Mouse (Mus musculus): ENCODE results near the gene Wdr93. TPM values are rescaled to one million over a fixed set of nuclear protein-coding genes. Genes with fewer than 3 reads are reported as not detected.

The Wdr93 gene
- polyA plus RNA-seq, 1 experiment from 2014 or later: 0.32 TPM

DNA sequence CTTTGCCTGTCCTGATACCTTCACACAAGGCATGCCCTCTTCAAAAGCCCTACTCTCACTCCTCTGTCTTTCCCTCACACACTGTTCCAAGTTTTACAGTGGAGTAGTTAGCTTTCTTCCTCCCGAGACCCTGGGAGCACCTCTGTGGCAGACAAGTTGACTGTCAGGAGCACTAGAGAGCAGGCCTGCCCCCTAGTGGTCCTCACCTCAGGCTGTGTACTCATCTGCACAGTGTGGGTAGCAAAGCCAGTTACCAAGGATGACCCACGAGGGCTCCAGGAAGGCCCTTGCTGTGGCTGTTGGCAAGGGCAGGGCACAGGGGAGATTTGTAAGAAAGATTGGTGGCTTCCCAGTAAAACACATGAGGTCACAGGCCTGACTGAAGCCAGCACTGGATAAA is 15.9 kb upstream of the Wdr93 start:
- Histone ChIP-seq H3K4me1 (ENCODE audit: control insufficient read depth, insufficient read depth, low read length) (no peaks in the 10 kb centered on the region), H3K27me3 (ENCODE audit: control insufficient read depth, insufficient read depth, low read length) (peaks cover 10% of the 10 kb centered on the region), H3K36me3 (ENCODE audit: control insufficient read depth, insufficient read depth, low read length) (no peaks in the 10 kb centered on the region), H3K9ac (ENCODE audit: low read depth, low read length) (no peak overlapping the region), H3K9me3 (ENCODE audit: control insufficient read depth, low read length) (no peaks in the 10 kb centered on the region), H3K4me2 (replicated peaks; ENCODE audit: low read depth, low read length) (no peak overlapping the region), H3K27ac (ENCODE audit: low read depth, low read length) (no peak overlapping the region), H3K4me3 (ENCODE audit: low read length) (no peak overlapping the region)
- 9% methylated on average over 2 of the region's 2 CpGs for WGBS
- ATAC-seq (ENCODE audit: low FRiP score, low TSS enrichment): 0 out of 2 replicates have a peak, but pooled peaks have one; percentile 47

GRCm38 (mm10) chr7:79728219-79728618 is 14.7 kb upstream of the Wdr93 start:
- WGBS: 32% methylated on average over 6 of the region's 6 CpGs
- H3K36me3 ChIP-seq (ENCODE audit: control insufficient read depth, insufficient read depth, low read length): no peaks in the 10 kb centered on the region
- H3K9me3 ChIP-seq (ENCODE audit: control insufficient read depth, low read length): no peaks in the 10 kb centered on the region
- H3K9ac ChIP-seq (ENCODE audit: low read depth, low read length): no peak overlapping the region
- H3K27me3 ChIP-seq (ENCODE audit: control insufficient read depth, insufficient read depth, low read length): peaks cover 3% of the 10 kb centered on the region
- no peaks in the 10 kb centered on the region for H3K4me1 ChIP-seq (ENCODE audit: control insufficient read depth, insufficient read depth, low read length)
- peak; percentile 58; the same call in 1 of the 2 replicates for ATAC-seq (ENCODE audit: low FRiP score, low TSS enrichment)
- no peak overlapping the region for H3K4me3 ChIP-seq (ENCODE audit: low read length)
- H3K27ac ChIP-seq (ENCODE audit: low read depth, low read length): no peak overlapping the region
- H3K4me2 ChIP-seq (replicated peaks; ENCODE audit: low read depth, low read length): no peak overlapping the region

- H3K9me3 ChIP-seq (ENCODE audit: control insufficient read depth, low read length): no peaks in the 10 kb centered on the region
- 0 out of 2 replicates have a peak, but pooled peaks have one; percentile 28 for ATAC-seq (ENCODE audit: low FRiP score, low TSS enrichment)
- H3K27ac ChIP-seq (ENCODE audit: low read depth, low read length): no peak overlapping the region
- H3K27me3 ChIP-seq (ENCODE audit: control insufficient read depth, insufficient read depth, low read length): no peaks in the 10 kb centered on the region
- no peak overlapping the region for H3K4me2 ChIP-seq (replicated peaks; ENCODE audit: low read depth, low read length)
- H3K4me3 ChIP-seq (ENCODE audit: low read length): no peak overlapping the region
- no peaks in the 10 kb centered on the region for H3K36me3 ChIP-seq (ENCODE audit: control insufficient read depth, insufficient read depth, low read length)
- 6% methylated on average over 8 of the region's 8 CpGs for WGBS
- H3K9ac ChIP-seq (ENCODE audit: low read depth, low read length): no peak overlapping the region
- H3K4me1 ChIP-seq (ENCODE audit: control insufficient read depth, insufficient read depth, low read length): no peaks in the 10 kb centered on the region
Measured at GRCm38 (mm10) chr7:79729169-79729568, 13.8 kb upstream of the Wdr93 start.

DNA sequence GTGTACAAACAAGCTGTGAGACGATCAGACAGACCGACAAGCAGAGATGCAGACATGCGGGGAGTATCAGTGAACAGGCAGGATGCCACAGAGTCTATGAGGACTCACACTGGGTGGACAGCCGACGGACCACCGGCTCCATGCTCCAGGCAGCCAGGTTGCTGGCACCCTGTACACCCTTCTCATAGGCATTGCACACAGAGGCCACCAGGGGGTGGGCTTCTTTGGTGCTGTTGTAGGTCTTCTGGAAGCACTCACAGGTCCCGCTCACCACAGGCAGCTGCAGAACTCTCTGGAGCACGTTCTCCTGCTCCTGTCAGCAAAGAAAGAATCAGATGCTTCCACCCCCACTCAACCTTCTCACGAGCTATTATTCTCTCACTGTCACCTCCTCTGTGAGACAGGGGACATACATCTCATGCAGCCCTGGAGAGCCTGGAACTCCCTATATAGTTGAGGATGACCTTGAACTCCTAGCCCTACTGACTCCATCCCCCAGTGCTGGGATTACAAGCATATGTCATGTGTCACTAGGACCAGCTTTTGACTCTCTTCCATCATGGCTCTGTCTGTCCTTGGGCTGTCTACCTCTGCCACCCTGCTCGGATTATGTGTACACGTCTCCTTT is 13.1 kb upstream of the Wdr93 start:
- WGBS: 69% methylated on average over 11 of the region's 11 CpGs
- Histone ChIP-seq H3K27me3 (ENCODE audit: control insufficient read depth, insufficient read depth, low read length) (no peaks in the 10 kb centered on the region), H3K4me1 (ENCODE audit: control insufficient read depth, insufficient read depth, low read length) (no peaks in the 10 kb centered on the region), H3K9me3 (ENCODE audit: control insufficient read depth, low read length) (no peaks in the 10 kb centered on the region), H3K27ac (ENCODE audit: low read depth, low read length) (no peak overlapping the region), H3K4me2 (replicated peaks; ENCODE audit: low read depth, low read length) (no peak overlapping the region), H3K9ac (ENCODE audit: low read depth, low read length) (no peak overlapping the region), H3K36me3 (ENCODE audit: control insufficient read depth, insufficient read depth, low read length) (no peaks in the 10 kb centered on the region), H3K4me3 (ENCODE audit: low read length) (no peak overlapping the region)
- no peak for ATAC-seq (ENCODE audit: low FRiP score, low TSS enrichment)

- 86% methylated on average over 13 of the region's 13 CpGs for WGBS
- Histone ChIP-seq H3K9ac (ENCODE audit: low read depth, low read length) (no peak overlapping the region), H3K27me3 (ENCODE audit: control insufficient read depth, insufficient read depth, low read length) (no peaks in the 10 kb centered on the region), H3K4me3 (ENCODE audit: low read length) (no peak overlapping the region), H3K4me2 (replicated peaks; ENCODE audit: low read depth, low read length) (no peak overlapping the region), H3K27ac (ENCODE audit: low read depth, low read length) (no peak overlapping the region), H3K4me1 (ENCODE audit: control insufficient read depth, insufficient read depth, low read length) (no peaks in the 10 kb centered on the region), H3K9me3 (ENCODE audit: control insufficient read depth, low read length) (no peaks in the 10 kb centered on the region), H3K36me3 (ENCODE audit: control insufficient read depth, insufficient read depth, low read length) (no peaks in the 10 kb centered on the region)
- no peak for ATAC-seq (ENCODE audit: low FRiP score, low TSS enrichment)
Measured at GRCm38 (mm10) chr7:79731438-79731837, 11.5 kb upstream of the Wdr93 start.

DNA sequence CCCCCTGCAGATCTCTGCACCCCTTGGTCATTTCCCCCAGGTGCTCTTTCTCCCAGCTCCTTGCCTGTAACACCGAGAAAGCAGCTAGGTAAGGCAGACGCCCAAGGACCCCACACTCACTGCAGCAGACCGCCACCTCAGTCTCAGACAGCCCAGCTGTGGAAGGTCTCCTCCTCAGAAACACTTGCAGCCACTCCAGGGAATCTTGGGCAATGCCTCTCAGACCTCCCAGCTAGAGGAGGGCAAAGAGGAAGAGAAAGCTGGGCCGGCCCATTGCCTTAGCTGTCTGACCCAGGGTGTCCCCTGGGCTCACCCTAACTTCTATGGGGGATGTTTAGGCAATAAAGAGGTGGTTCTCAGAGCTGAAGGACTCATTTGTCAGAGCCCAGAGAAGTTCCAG is 10.3 kb upstream of the Wdr93 start, which contains the start of gene Plin1:
TSS of gene Plin1 (minus strand) at position 282 of the 400 bp plus-strand sequence.
- 58% methylated on average over 4 of the region's 4 CpGs for WGBS
- H3K4me3 ChIP-seq (ENCODE audit: low read length): no peak within 1 kb of the TSS
- H3K9me3 ChIP-seq (ENCODE audit: control insufficient read depth, low read length): no peaks in the 10 kb centered on the region
- H3K27ac ChIP-seq (ENCODE audit: low read depth, low read length): no peak within 1 kb of the TSS
- no peaks in the 10 kb centered on the region for H3K4me1 ChIP-seq (ENCODE audit: control insufficient read depth, insufficient read depth, low read length)
- no peak for ATAC-seq (ENCODE audit: low FRiP score, low TSS enrichment)
- peaks cover 4% of the 10 kb centered on the region; the same call in 1 of the 2 replicates for H3K36me3 ChIP-seq (ENCODE audit: control insufficient read depth, insufficient read depth, low read length)
- no peak within 1 kb of the TSS for H3K4me2 ChIP-seq (replicated peaks; ENCODE audit: low read depth, low read length)
- no peak within 1 kb of the TSS for H3K9ac ChIP-seq (ENCODE audit: low read depth, low read length)
- H3K27me3 ChIP-seq (ENCODE audit: control insufficient read depth, insufficient read depth, low read length): no peaks in the 10 kb centered on the region

DNA sequence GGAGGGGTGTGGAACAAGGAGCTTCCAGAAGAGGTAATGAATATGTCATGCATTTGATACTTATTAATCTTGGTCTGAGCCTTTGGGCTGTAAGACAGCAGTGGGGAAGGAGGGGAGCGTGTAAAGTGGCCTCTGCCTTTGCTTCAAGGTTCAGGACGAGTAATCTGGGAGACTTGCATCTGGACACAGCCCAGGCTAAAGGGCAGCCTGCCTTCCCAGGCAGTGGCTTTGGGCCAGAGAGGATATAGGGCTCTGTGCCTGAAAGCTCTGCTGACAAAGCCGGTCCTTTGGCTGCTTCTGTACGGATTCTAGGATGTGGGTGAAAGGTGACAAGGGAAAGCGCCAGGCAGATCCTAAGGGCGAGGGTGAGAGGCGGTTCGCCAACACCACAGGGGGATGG is 8.4 kb upstream of the Wdr93 start:
- no peak overlapping the region for H3K4me2 ChIP-seq (replicated peaks; ENCODE audit: low read depth, low read length)
- no peak overlapping the region for H3K27ac ChIP-seq (ENCODE audit: low read depth, low read length)
- no peak overlapping the region for H3K9ac ChIP-seq (ENCODE audit: low read depth, low read length)
- no peaks in the 10 kb centered on the region for H3K27me3 ChIP-seq (ENCODE audit: control insufficient read depth, insufficient read depth, low read length)
- no peak overlapping the region for H3K4me3 ChIP-seq (ENCODE audit: low read length)
- 79% methylated on average over 8 of the region's 8 CpGs for WGBS
- H3K4me1 ChIP-seq (ENCODE audit: control insufficient read depth, insufficient read depth, low read length): no peaks in the 10 kb centered on the region
- H3K36me3 ChIP-seq (ENCODE audit: control insufficient read depth, insufficient read depth, low read length): peaks cover 4% of the 10 kb centered on the region; the same call in 1 of the 2 replicates
- no peaks in the 10 kb centered on the region for H3K9me3 ChIP-seq (ENCODE audit: control insufficient read depth, low read length)
- ATAC-seq (ENCODE audit: low FRiP score, low TSS enrichment): no peak

DNA sequence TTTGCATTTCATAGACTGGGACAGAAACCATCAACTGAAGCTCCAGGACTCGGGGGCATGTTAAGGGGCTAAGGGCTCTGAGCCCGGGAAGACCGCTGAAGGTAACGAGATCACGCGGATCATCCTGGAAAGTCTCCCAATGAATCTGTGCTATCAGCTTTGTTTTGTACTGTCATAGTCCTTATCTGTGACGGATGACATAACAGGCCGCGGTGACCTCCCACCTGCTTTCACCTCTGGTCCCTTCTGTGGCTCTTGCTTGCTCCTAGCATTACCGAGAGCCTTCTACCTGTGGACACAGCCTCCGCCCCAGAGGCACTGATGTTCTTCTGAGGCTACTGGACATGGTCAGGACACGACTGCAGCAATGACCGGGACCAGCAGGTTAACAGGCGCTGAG is 6.5 kb upstream of the Wdr93 start:
- Histone ChIP-seq H3K27ac (ENCODE audit: low read depth, low read length) (no peak overlapping the region), H3K4me1 (ENCODE audit: control insufficient read depth, insufficient read depth, low read length) (no peaks in the 10 kb centered on the region), H3K27me3 (ENCODE audit: control insufficient read depth, insufficient read depth, low read length) (no peaks in the 10 kb centered on the region), H3K9ac (ENCODE audit: low read depth, low read length) (no peak overlapping the region), H3K4me2 (replicated peaks; ENCODE audit: low read depth, low read length) (no peak overlapping the region), H3K4me3 (ENCODE audit: low read length) (no peak overlapping the region), H3K36me3 (ENCODE audit: control insufficient read depth, insufficient read depth, low read length) (peaks cover 4% of the 10 kb centered on the region; the same call in 1 of the 2 replicates), H3K9me3 (ENCODE audit: control insufficient read depth, low read length) (no peaks in the 10 kb centered on the region)
- ATAC-seq (ENCODE audit: low FRiP score, low TSS enrichment): no peak
- WGBS: 88% methylated on average over 14 of the region's 14 CpGs

- no peaks in the 10 kb centered on the region for H3K27me3 ChIP-seq (ENCODE audit: control insufficient read depth, insufficient read depth, low read length)
- ATAC-seq (ENCODE audit: low FRiP score, low TSS enrichment): no peak
- H3K36me3 ChIP-seq (ENCODE audit: control insufficient read depth, insufficient read depth, low read length): peaks cover 4% of the 10 kb centered on the region; the same call in 1 of the 2 replicates
- H3K4me2 ChIP-seq (replicated peaks; ENCODE audit: low read depth, low read length): no peak overlapping the region
- H3K27ac ChIP-seq (ENCODE audit: low read depth, low read length): no peak overlapping the region
- H3K9ac ChIP-seq (ENCODE audit: low read depth, low read length): no peak overlapping the region
- no peak overlapping the region for H3K4me3 ChIP-seq (ENCODE audit: low read length)
- H3K9me3 ChIP-seq (ENCODE audit: control insufficient read depth, low read length): no peaks in the 10 kb centered on the region
- H3K4me1 ChIP-seq (ENCODE audit: control insufficient read depth, insufficient read depth, low read length): no peaks in the 10 kb centered on the region
- WGBS: 86% methylated on average over 2 of the region's 2 CpGs
Measured at GRCm38 (mm10) chr7:79738913-79739312, 4.0 kb upstream of the Wdr93 start.

All from kidney, embryonic 14.5 days (tissue).